In the genomic region with DNA sequence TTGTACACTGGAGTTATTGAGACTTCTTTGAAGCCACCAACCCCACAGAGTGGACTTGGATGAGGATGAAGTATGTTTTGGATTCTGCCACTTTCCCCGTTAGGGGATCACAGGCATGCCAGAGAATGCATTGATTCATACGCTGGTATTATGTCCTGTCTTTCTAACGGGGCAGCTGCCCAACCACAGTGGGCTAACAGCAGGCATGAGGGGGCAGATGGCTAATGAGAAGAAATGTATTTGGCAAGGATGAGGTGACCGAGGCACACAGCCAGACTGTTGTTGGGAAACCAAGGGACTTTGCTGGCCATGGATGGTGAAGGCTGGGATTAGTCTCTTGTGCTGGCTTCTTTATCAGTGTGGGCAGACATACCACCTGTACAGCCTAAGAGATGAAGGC, we compare ENCODE assay signal across 28 mouse cellular contexts.
DNase-seq lines count a peak whose midpoint lies in the region; ATAC-seq and TF ChIP-seq lines count a peak whose summit lies in the region.
"Had no signal": no experiment of that assay in that cellular context is flagged by ENCODE, and none has a peak within 500 bp of the region (broad histone marks: within the 10 kb centered on the region; RNA-seq: fewer than 3 reads in every experiment).

No protein-coding gene starts in this region.

- no peaks in the 10 kb centered on the region for H3K36me3 ChIP-seq in forebrain, embryonic 15.5 days
- H3K36me3 ChIP-seq in forebrain, embryonic 11.5 days (ENCODE audit: control insufficient read depth, insufficient read depth, low read length) = no peaks in the 10 kb centered on the region
- H3K36me3 ChIP-seq: embryonic facial prominence, embryonic 13.5 days; neural tube, embryonic 15.5 days had no signal

- H3K4me2 ChIP-seq in forebrain, embryonic 15.5 days (replicated peaks) = no peak overlapping the region
- no peak overlapping the region for H3K4me2 ChIP-seq in forebrain, embryonic 11.5 days (ENCODE audit: low read depth, low read length, severe bottlenecking)
- H3K4me2 ChIP-seq: embryonic facial prominence, embryonic 13.5 days; neural tube, embryonic 15.5 days had no signal

- no peak overlapping the region for H3K27ac ChIP-seq in forebrain, embryonic 15.5 days (replicated peaks)
- H3K27ac ChIP-seq in forebrain, embryonic 11.5 days (ENCODE audit: low read depth, low read length) = no peak overlapping the region
- H3K27ac ChIP-seq in layer of hippocampus, adult 2 months = peak overlapping the region; percentile 32; the same call in 1 of the 2 replicates
- H3K27ac ChIP-seq: embryonic facial prominence, embryonic 13.5 days; kidney, postnatal 0 days; liver, embryonic 14.5 days; macrophage; neural tube, embryonic 15.5 days had no signal

- H3K4me1 ChIP-seq in forebrain, embryonic 15.5 days = peaks cover 24% of the 10 kb centered on the region
- no peaks in the 10 kb centered on the region; the same call in 1 of the 2 replicates for H3K4me1 ChIP-seq in forebrain, embryonic 11.5 days (replicated peaks; ENCODE audit: control insufficient read depth, insufficient read depth, low read length)

- no peak overlapping the region for H3K4me3 ChIP-seq in forebrain, embryonic 15.5 days
- H3K4me3 ChIP-seq in forebrain, embryonic 11.5 days (ENCODE audit: low read depth, low read length) = no peak overlapping the region
- no peak overlapping the region for H3K4me3 ChIP-seq in layer of hippocampus, adult 2 months
- H3K4me3 ChIP-seq: embryonic facial prominence, embryonic 13.5 days; neural tube, embryonic 15.5 days had no signal

- no peak for TF ChIP-seq CTCF in layer of hippocampus, adult 2 months (conservative IDR thresholded peaks at IDR 0.05)

- H3K27me3 ChIP-seq in forebrain, embryonic 15.5 days = no peaks in the 10 kb centered on the region
- no peaks in the 10 kb centered on the region for H3K27me3 ChIP-seq in forebrain, embryonic 11.5 days (ENCODE audit: control insufficient read depth, insufficient read depth, low read length)
- H3K27me3 ChIP-seq: embryonic facial prominence, embryonic 13.5 days; neural tube, embryonic 15.5 days had no signal

- peak; percentile 91 to 95 for DNase-seq in cerebellum, postnatal 10 days
- DNase-seq in cerebellum, postnatal 36 days = no peak
- DNase-seq in forebrain, embryonic 11.5 days (ENCODE audit: low spot score) = no peak
- no peak for DNase-seq in layer of hippocampus, adult 2 months (ENCODE audit: low spot score in 2 of 2)
- DNase-seq in layer of hippocampus, adult 9-11 months = no peak
- DNase-seq in Muller cell, postnatal 12 days (ENCODE audit: inconsistent ontology term) = peak; percentile 88
- DNase-seq in embryo, embryonic 10 days (ENCODE audit: low spot score) = no peak
- DNase-seq: adrenal gland, adult 8-10 months; cerebellum, adult 11 months; gastrocnemius, postnatal 14 days; heart, postnatal 14 days; kidney, adult 8-10 months; kidney, postnatal 4 days; layer of hippocampus, postnatal 36 days; liver; lung, adult 2 months; lung, postnatal 10 days; midbrain, embryonic 14.5 days; retina, postnatal 1 day; right cerebral cortex, postnatal 14 days; thymus, postnatal 4 days had no signal

- H3K9ac ChIP-seq in forebrain, embryonic 15.5 days (replicated peaks) = no peak overlapping the region
- H3K9ac ChIP-seq in forebrain, embryonic 11.5 days (ENCODE audit: low read length) = no peak overlapping the region
- H3K9ac ChIP-seq: embryonic facial prominence, embryonic 13.5 days; liver, embryonic 14.5 days; neural tube, embryonic 15.5 days had no signal

- 29% methylated on average over 4 of the region's 4 CpGs for WGBS in forebrain, embryonic 15.5 days
- WGBS in forebrain, embryonic 11.5 days = 78% methylated on average over 4 of the region's 4 CpGs

- ATAC-seq in forebrain, embryonic 15.5 days (replicated peaks) = peak; percentile 36
- no peak for ATAC-seq in forebrain, embryonic 11.5 days (replicated peaks; ENCODE audit: low FRiP score)
- ATAC-seq: intestine, embryonic 16.5 days had no signal

- no peaks in the 10 kb centered on the region for H3K9me3 ChIP-seq in forebrain, embryonic 15.5 days
- H3K9me3 ChIP-seq in forebrain, embryonic 11.5 days (ENCODE audit: control insufficient read depth, low read length) = no peaks in the 10 kb centered on the region
- H3K9me3 ChIP-seq: embryonic facial prominence, embryonic 13.5 days; neural tube, embryonic 15.5 days had no signal

Comparison
In these comparisons a context has a peak if more than half of its experiments do, and no peak if none do; other contexts are left out.
1. DNase-seq: peak in cerebellum, postnatal 10 days (2 of 2) and Muller cell, postnatal 12 days (single experiment); none in cerebellum, postnatal 36 days (0 of 2), forebrain, embryonic 11.5 days (single experiment), layer of hippocampus, adult 2 months (0 of 2), layer of hippocampus, adult 9-11 months (single experiment) and embryo, embryonic 10 days (single experiment).